Mouse (Mus musculus) kidney, postnatal 0 days (tissue): ENCODE measurements around the gene Tarbp2. TPM values are rescaled to one million over a fixed set of nuclear protein-coding genes. Genes with fewer than 3 reads are reported as not detected.

ENCODE experiments used
- ATAC-seq: fragments of 200-750 bp; cut with Nextera tagmentation; replicated peaks from 2 replicates; pipeline ENCODE4 v1.8.0; 2017; ENCODE audit warnings: low read depth, moderate number of reproducible peaks, moderate TSS enrichment, moderate library complexity; ENCODE audit not compliant: low FRiP score
- DNase-seq: peaks from one replicate; pipeline ENCODE4 v3.0.0-alpha.2; 2016; ENCODE audit warnings: low spot score
- H3K27ac ChIP-seq: fragments of 300-500 bp; sonication (generic); 2 replicates; pipeline ENCODE4 v1.5.1; 2014; ENCODE audit warnings: mild to moderate bottlenecking
- H3K27me3 ChIP-seq: fragments of 300-500 bp; sonication (generic); 2 replicates; pipeline ENCODE4 v1.6.1; 2014; ENCODE audit warnings: low read length, mixed read lengths; ENCODE audit not compliant: insufficient read depth
- H3K36me3 ChIP-seq: fragments of 300-500 bp; sonication (generic); 2 replicates; pipeline ENCODE4 v1.6.1; 2014; ENCODE audit warnings: low read length, mixed read lengths; ENCODE audit not compliant: insufficient read depth
- H3K4me1 ChIP-seq: fragments of 300-500 bp; sonication (generic); replicated peaks from 2 replicates; pipeline ENCODE4 v1.6.1; 2014; ENCODE audit warnings: antibody characterized with exemption, low read length, mixed read lengths; ENCODE audit not compliant: insufficient read depth
- H3K4me2 ChIP-seq: fragments of 300-500 bp; sonication (generic); 2 replicates; pipeline ENCODE4 v1.6.1; 2014; ENCODE audit warnings: mild to moderate bottlenecking, low read length, moderate library complexity, mixed read lengths
- H3K4me3 ChIP-seq: fragments of 300-500 bp; sonication (generic); replicated peaks from 2 replicates; pipeline ENCODE4 v1.5.1; 2014; ENCODE audit warnings: low read depth, low read length
- H3K9ac ChIP-seq: fragments of 300-500 bp; sonication (generic); 2 replicates; pipeline ENCODE4 v1.6.1; 2014; ENCODE audit warnings: low read depth, low read length
- H3K9me3 ChIP-seq: fragments of 300-500 bp; sonication (generic); replicated peaks from 2 replicates; pipeline ENCODE4 v1.6.1; 2016; ENCODE audit warnings: low read length, inconsistent platforms, mixed read lengths
- CTCF ChIP-seq: IDR thresholded peaks from 2 replicates; pipeline ENCODE4 v1.5.1; 2016; ENCODE audit warnings: antibody characterized with exemption, low read depth, mild to moderate bottlenecking, moderate library complexity
- WGBS: fragments of 180-500 bp; shearing (Covaris S2); extraction: QIAGEN DNeasy Blood & Tissue Kit; methylation state at CpG from one replicate; pipeline ENCODE4 v1.1.7; 2014; 5-methylcytosine and 5-hydroxymethylcytosine counted together
- polyA plus RNA-seq: library from polyadenylated mRNA; unstranded; fragments of >200 nt; fragmentation: Nextera tagmentation; extraction: Ambion mirVana; gene quantifications from 2 replicates; pipeline ENCODE4 v1.2.1, GENCODE M21; 2015

The Tarbp2 gene
- polyA plus RNA-seq, 1 experiment from 2014 or later, result 57.2 TPM

GRCm38 (mm10) chr15:102471727-102472126, 46.3 kb upstream of the Tarbp2 start:
- TF ChIP-seq CTCF, result no peak
- no peak for ATAC-seq

DNA sequence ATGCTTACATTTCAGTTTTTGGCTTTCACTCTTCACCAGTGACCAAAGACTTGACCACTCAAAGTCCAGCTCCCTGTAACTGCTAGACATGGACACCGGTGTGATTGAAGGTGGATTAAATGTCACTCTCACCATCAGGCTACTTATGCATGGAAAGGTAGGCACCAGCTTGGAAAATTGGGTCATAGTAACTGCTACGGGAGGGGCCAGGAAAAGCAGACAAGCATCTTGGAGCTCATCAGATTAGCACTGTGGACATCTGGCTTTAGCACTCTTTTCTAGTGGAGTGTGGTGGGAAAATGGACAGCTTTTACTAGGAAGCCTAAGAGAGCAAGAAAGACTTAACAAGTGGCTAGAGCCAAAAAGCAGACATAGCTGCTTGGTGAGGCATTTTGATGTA, 44.7 kb upstream of the Tarbp2 start:
- H3K4me1 ChIP-seq, result no peaks in the 10 kb centered on the region
- no peak overlapping the region for H3K27ac ChIP-seq
- no peaks in the 10 kb centered on the region for H3K27me3 ChIP-seq
- no peak for ATAC-seq
- H3K36me3 ChIP-seq, result peaks cover 33% of the 10 kb centered on the region
- 33% methylated on average over 2 of the region's 2 CpGs for WGBS
- no peaks in the 10 kb centered on the region for H3K9me3 ChIP-seq
- no peak overlapping the region for H3K4me3 ChIP-seq
- DNase-seq, result no peak
- TF ChIP-seq CTCF, result no peak
- 0 out of 2 replicates have a peak overlapping the region, but pooled peaks have one; percentile 10 for H3K4me2 ChIP-seq
- H3K9ac ChIP-seq, result no peak overlapping the region

More at GRCm38 (mm10) chr15:102471727-102472126, 46.3 kb upstream of the Tarbp2 start:
- H3K4me2 ChIP-seq, result peak overlapping the region; percentile 45
- H3K27ac ChIP-seq, result no peak overlapping the region
- no peaks in the 10 kb centered on the region for H3K27me3 ChIP-seq
- no peaks in the 10 kb centered on the region for H3K9me3 ChIP-seq
- H3K4me1 ChIP-seq, result no peaks in the 10 kb centered on the region
- peak overlapping the region; percentile 74 for H3K4me3 ChIP-seq
- DNase-seq, result no peak
- H3K9ac ChIP-seq, result peak overlapping the region; percentile 89
- H3K36me3 ChIP-seq, result peaks cover 25% of the 10 kb centered on the region

- Histone ChIP-seq H3K9ac (no peak overlapping the region), H3K27me3 (no peaks in the 10 kb centered on the region), H3K4me2 (no peak overlapping the region), H3K4me1 (no peaks in the 10 kb centered on the region), H3K9me3 (no peaks in the 10 kb centered on the region), H3K36me3 (peaks cover 39% of the 10 kb centered on the region), H3K4me3 (no peak overlapping the region), H3K27ac (no peak overlapping the region)
- ATAC-seq (no peak), DNase-seq (no peak)
- TF ChIP-seq CTCF, result no peak
- WGBS, result 79% methylated on average over 2 of the region's 2 CpGs
Observed at GRCm38 (mm10) chr15:102474520-102474919, 43.5 kb upstream of the Tarbp2 start.

DNA sequence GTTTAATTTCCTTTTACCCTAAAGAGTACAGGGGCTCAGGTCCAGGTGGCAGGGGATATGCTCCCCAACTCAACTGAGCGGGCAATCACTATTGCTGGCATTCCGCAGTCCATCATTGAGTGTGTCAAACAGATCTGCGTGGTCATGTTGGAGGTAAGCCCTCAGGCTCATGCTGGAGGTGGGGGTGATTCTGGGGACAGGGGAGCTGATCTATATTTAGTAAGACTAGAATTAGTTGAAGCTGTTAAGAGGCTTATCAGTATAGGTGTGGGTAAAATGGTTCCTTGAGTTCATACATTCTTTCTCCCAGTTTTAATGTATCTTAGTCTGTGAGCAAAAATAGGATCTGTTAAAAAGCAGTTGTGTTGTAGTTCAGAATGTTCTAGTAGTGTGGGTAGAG, 34.9 kb upstream of the Tarbp2 start:
- H3K4me1 ChIP-seq, result no peaks in the 10 kb centered on the region
- no peak for TF ChIP-seq CTCF
- H3K27ac ChIP-seq, result no peak overlapping the region
- H3K27me3 ChIP-seq, result no peaks in the 10 kb centered on the region
- no peaks in the 10 kb centered on the region for H3K9me3 ChIP-seq
- peaks cover 63% of the 10 kb centered on the region for H3K36me3 ChIP-seq
- no peak overlapping the region for H3K4me3 ChIP-seq
- no peak for ATAC-seq
- no peak overlapping the region for H3K9ac ChIP-seq
- 87% methylated on average over 3 of the region's 3 CpGs for WGBS
- H3K4me2 ChIP-seq, result no peak overlapping the region
- DNase-seq, result no peak

DNA sequence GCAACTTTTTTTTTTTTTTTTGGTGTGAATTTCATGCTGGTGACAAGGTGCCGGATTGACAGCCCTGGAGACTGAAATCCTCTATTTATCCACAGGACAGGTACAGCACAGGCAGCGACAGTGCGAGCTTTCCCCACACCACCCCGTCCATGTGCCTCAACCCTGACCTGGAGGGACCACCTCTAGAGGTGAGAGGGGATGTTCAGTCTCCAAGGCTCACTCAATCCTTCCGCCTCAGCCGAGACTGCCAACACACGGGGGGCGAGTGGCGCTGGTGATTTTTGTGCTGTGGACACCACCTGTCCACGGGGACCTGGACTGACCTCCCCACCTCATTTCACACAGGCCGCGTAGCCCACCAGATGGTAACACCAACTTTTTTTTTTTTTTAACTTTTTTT, 32.1 kb upstream of the Tarbp2 start:
- WGBS, result 84% methylated on average over 12 of the region's 12 CpGs
- H3K4me2 ChIP-seq, result no peak overlapping the region
- H3K4me3 ChIP-seq, result no peak overlapping the region

DNA sequence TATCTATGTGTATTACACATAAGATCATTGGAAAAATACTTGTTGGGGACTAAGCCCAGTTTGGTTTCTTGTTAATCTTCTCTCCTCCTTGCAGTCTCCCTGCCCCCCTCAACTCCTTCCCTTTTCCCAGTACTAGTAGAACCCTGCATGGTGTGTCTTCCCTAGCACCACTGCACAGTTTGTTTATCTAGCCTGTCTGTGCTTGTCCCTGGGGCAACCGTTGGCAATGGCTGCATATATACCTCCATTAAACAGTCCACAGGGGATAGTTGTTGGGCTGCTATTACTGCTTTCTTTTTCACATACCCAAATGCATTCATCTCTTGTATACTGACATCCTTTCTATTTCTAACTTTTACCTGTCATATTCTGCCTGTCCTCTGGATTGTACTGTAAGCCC, 30.3 kb upstream of the Tarbp2 start:
- Histone ChIP-seq H3K9ac (no peak overlapping the region), H3K4me3 (no peak overlapping the region), H3K4me1 (no peaks in the 10 kb centered on the region), H3K9me3 (no peaks in the 10 kb centered on the region), H3K4me2 (no peak overlapping the region), H3K27me3 (no peaks in the 10 kb centered on the region), H3K36me3 (peaks cover 73% of the 10 kb centered on the region), H3K27ac (no peak overlapping the region)
- no peak for TF ChIP-seq CTCF
- DNase-seq, result no peak
- no peak for ATAC-seq
- WGBS, result 70% methylated on average over 1 of the region's 1 CpGs

More for the DNA sequence above, 32.1 kb upstream of the Tarbp2 start:
- TF ChIP-seq CTCF, result no peak
- H3K9me3 ChIP-seq, result no peaks in the 10 kb centered on the region
- H3K36me3 ChIP-seq, result peaks cover 71% of the 10 kb centered on the region
- H3K9ac ChIP-seq, result no peak overlapping the region
- ATAC-seq, result no peak
- no peak overlapping the region for H3K27ac ChIP-seq
- no peaks in the 10 kb centered on the region for H3K4me1 ChIP-seq
- no peaks in the 10 kb centered on the region for H3K27me3 ChIP-seq
- DNase-seq, result no peak

GRCm38 (mm10) chr15:102498322-102498721, 19.7 kb upstream of the Tarbp2 start:
- 91% methylated on average over 3 of the region's 3 CpGs for WGBS
- Histone ChIP-seq H3K4me2 (no peak overlapping the region), H3K4me1 (no peaks in the 10 kb centered on the region), H3K9me3 (no peaks in the 10 kb centered on the region), H3K36me3 (peaks cover 59% of the 10 kb centered on the region), H3K27ac (no peak overlapping the region), H3K27me3 (no peaks in the 10 kb centered on the region), H3K4me3 (no peak overlapping the region), H3K9ac (no peak overlapping the region)
- DNase-seq (no peak), ATAC-seq (no peak)
- TF ChIP-seq CTCF, result no peak
